Comparison of ENCODE assay signal across 26 mouse cellular contexts in the genomic region with DNA sequence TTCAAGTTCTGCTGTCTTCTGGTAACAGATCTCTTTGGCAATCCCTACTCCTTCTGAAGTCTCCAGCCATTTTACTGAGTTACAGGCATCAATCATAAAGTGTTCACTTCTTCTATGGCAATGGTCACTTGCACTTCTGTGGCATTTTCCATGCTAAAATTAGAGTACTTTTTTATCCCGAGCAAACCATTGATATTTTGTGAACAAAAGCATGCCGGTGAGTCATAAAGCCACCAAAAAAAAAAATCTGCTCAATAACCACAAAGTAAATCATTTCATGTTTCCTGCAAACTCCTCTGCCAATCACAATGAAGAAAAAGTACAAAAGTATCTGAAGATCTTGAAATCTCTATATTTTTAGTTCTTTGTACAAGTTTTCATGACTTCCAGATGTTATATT. TPM values are rescaled to one million over a fixed set of nuclear protein-coding genes. Genes with fewer than 3 reads are reported as not detected.
A peak's percentile ranks its signal among the peaks of the same experiment; 100 is the strongest.
DNase-seq lines count a peak whose midpoint lies in the region; ATAC-seq and TF ChIP-seq lines count a peak whose summit lies in the region.
"Had no signal": no experiment of that assay in that cellular context is flagged by ENCODE, and none has a peak within 500 bp of the region (broad histone marks: within the 10 kb centered on the region; RNA-seq: fewer than 3 reads in every experiment).

No protein-coding gene starts in this region.

- no peaks in the 10 kb centered on the region for H3K9me3 ChIP-seq in CH12.LX (replicated peaks; ENCODE audit: low read length)
- H3K9me3 ChIP-seq: forebrain, embryonic 10.5 days; forebrain, embryonic 13.5 days; G1E; heart, embryonic 10.5 days; heart, embryonic 13.5 days had no signal

- no peak overlapping the region for H3K4me3 ChIP-seq in CH12.LX (replicated peaks in 1 of 3; ENCODE audit: low read depth in 2 of 3, low read length in 2 of 3, poor library complexity in 1 of 3)
- no peak overlapping the region for H3K4me3 ChIP-seq in embryonic fibroblast, embryonic 13.5 days (ENCODE audit: insufficient read depth, low read length)
- H3K4me3 ChIP-seq: forebrain, embryonic 10.5 days; forebrain, embryonic 13.5 days; heart, adult 2 months; heart, embryonic 10.5 days; heart, embryonic 13.5 days had no signal

- in situ Hi-C loops in CH12.LX (cut with MboI; ENCODE audit: low pct_ligation_motif_present, low pct_unique_long_range_greater_than_20kb, low sequenced_read_pairs), result no loop called here

- TF ChIP-seq RAD21 in CH12.LX (IDR thresholded peaks at IDR 0.05; ENCODE audit: low read depth, low read length), result no peak

- H3K4me2 ChIP-seq in CH12.LX (ENCODE audit: insufficient read depth, low read depth, poor library complexity, severe bottlenecking), result no peak overlapping the region
- H3K4me2 ChIP-seq: forebrain, embryonic 13.5 days; heart, embryonic 13.5 days; hindbrain, embryonic 14.5 days had no signal

- no peak overlapping the region for H3K9ac ChIP-seq in CH12.LX (ENCODE audit: insufficient read depth, low read depth)
- H3K9ac ChIP-seq: forebrain, embryonic 13.5 days; heart, embryonic 13.5 days; hindbrain, embryonic 14.5 days had no signal

- ATAC-seq in erythroid progenitor cell, adult 5-6 weeks (replicated peaks; ENCODE audit: low FRiP score, poor library complexity, severe bottlenecking), result no peak
- ATAC-seq: forebrain, embryonic 13.5 days; forebrain, embryonic 16.5 days; inflammation-experienced regulatory T-cells, adult 6 months; intestine, embryonic 16.5 days had no signal

- TF ChIP-seq POLR2A in CH12.LX (IDR thresholded peaks at IDR 0.05; ENCODE audit: low read depth, low read length), result no peak
- no peak for TF ChIP-seq POLR2A in embryonic fibroblast, embryonic 13.5 days (IDR thresholded peaks at IDR 0.05; ENCODE audit: low read depth, low read length)

- dilution Hi-C loops in CH12.LX (cut with MboI; ENCODE audit: extremely low pct_ligation_motif_present, extremely low pct_unique_long_range_greater_than_20kb, low sequenced_read_pairs), result no loop called here

- TF ChIP-seq CTCF in CH12.LX (conservative IDR thresholded peaks at IDR 0.05 in 1 of 2, IDR thresholded peaks at IDR 0.05 in 1 of 2; ENCODE audit: low read depth in 2 of 2, low read length in 2 of 2), result no peak
- TF ChIP-seq CTCF in embryonic fibroblast, embryonic 13.5 days (IDR thresholded peaks at IDR 0.05; ENCODE audit: borderline replicate concordance, insufficient read depth, low read length), result no peak

- DNase-seq in 3134 (ENCODE audit: extremely low read depth, insufficient read length, low spot score) (peak; percentile 2), CH12.LX (ENCODE audit: extremely low read depth) (peak; percentile 2)
- DNase-seq in spleen, postnatal 4 days (ENCODE audit: low spot score in 2 of 2), result no peak
- DNase-seq in lung, adult 18-20 months, result no peak
- DNase-seq: adrenal gland, adult 2 months; adrenal gland, postnatal 25 days; gastrocnemius, postnatal 10 days; gastrocnemius, postnatal 36 days; heart, adult 2 months; heart, postnatal 14 days; heart, postnatal 4 days; kidney, adult 18-20 months had no signal

- no peaks in the 10 kb centered on the region for H3K4me1 ChIP-seq in CH12.LX (ENCODE audit: control insufficient read depth in 1 of 2, insufficient read depth in 2 of 2)
- H3K4me1 ChIP-seq in embryonic fibroblast, embryonic 13.5 days (ENCODE audit: control insufficient read depth, insufficient read depth, low read length), result peaks cover 8% of the 10 kb centered on the region; the same call in 1 of the 2 replicates
- H3K4me1 ChIP-seq: forebrain, embryonic 13.5 days; heart, embryonic 10.5 days; heart, embryonic 13.5 days had no signal

- H3K27ac ChIP-seq in CH12.LX (ENCODE audit: insufficient read depth, low read depth), result no peak overlapping the region
- peak overlapping the region; percentile 92 for H3K27ac ChIP-seq in embryonic fibroblast, embryonic 13.5 days (ENCODE audit: insufficient read depth, low read length)
- H3K27ac ChIP-seq: forebrain, embryonic 10.5 days; forebrain, embryonic 13.5 days; heart, adult 2 months; heart, embryonic 10.5 days; heart, embryonic 13.5 days; hindbrain, embryonic 14.5 days; hindbrain, postnatal 0 days had no signal

- no peaks in the 10 kb centered on the region for H3K79me2 ChIP-seq in CH12.LX (replicated peaks; ENCODE audit: control insufficient read depth, extremely low read depth, insufficient read depth, poor library complexity, severe bottlenecking)

- H3K27me3 ChIP-seq in CH12.LX (replicated peaks), result no peaks in the 10 kb centered on the region
- H3K27me3 ChIP-seq: forebrain, embryonic 13.5 days; heart, embryonic 13.5 days had no signal

- no peaks in the 10 kb centered on the region for H3K36me3 ChIP-seq in CH12.LX (replicated peaks in 1 of 2; ENCODE audit: control insufficient read depth in 1 of 2, insufficient read depth in 1 of 2, low read length in 1 of 2)
- H3K36me3 ChIP-seq: forebrain, embryonic 10.5 days; G1E; heart, embryonic 10.5 days; heart, embryonic 13.5 days had no signal

- no peak for TF ChIP-seq EP300 in CH12.LX (IDR thresholded peaks at IDR 0.05; ENCODE audit: low read length)

TF ChIP-seq in CH12.LX, 34 proteins besides CTCF, POLR2A, EP300 and RAD21:
- TF ChIP-seq PAX5 (IDR thresholded peaks at IDR 0.05; ENCODE audit: low read length) (no peak), CHD1 (IDR thresholded peaks at IDR 0.05; ENCODE audit: low read depth, low read length) (no peak), E2F4 (IDR thresholded peaks at IDR 0.05; ENCODE audit: insufficient replicate concordance, low read depth, low read length) (no peak), HCFC1 (IDR thresholded peaks at IDR 0.05; ENCODE audit: low read depth, low read length) (no peak), SIN3A (IDR thresholded peaks at IDR 0.05; ENCODE audit: low read length) (no peak), KAT2A (IDR thresholded peaks at IDR 0.05; ENCODE audit: insufficient replicate concordance, low read length) (no peak)

RNA-seq across cellular contexts. Expression of gene Olfm3, which starts 26.5 kb away (rescaled TPM):
- total RNA-seq in CH12.LX (2012; rRNA removed), result not detected in 2 replicates
- not detected in 2 replicates for total RNA-seq in CH12.LX (2014; rRNA removed)
- not detected in 2 replicates for polyA plus RNA-seq in CH12.LX (2012; ENCODE audit: insufficient read length, low read depth)
- not detected in 2 replicates for polyA plus RNA-seq in embryonic fibroblast, embryonic 13.5 days (2011; ENCODE audit: insufficient read length, low read depth, missing spikeins)
- not detected in 2 replicates for total RNA-seq in erythroid progenitor cell, adult 5-6 weeks (2015; ENCODE audit: low replicate concordance)
- not detected in 2 replicates for total RNA-seq in erythroid progenitor cell, adult 5-6 weeks (2017; ENCODE audit: low replicate concordance)
- total RNA-seq: gastrocnemius, adult 18-20 months; gastrocnemius, postnatal 36 days; granulocyte monocyte progenitor cell, adult 5-6 weeks; heart, adult 2 months; heart, postnatal 14 days; heart, postnatal 4 days had no signal
- polyA plus RNA-seq: G1E; heart, adult 2 months; heart, embryonic 10.5 days; heart, embryonic 13.5 days; inflammation-experienced regulatory T-cells, adult 6 months had no signal

Comparison
In these comparisons a context has a peak if more than half of its experiments do, and no peak if none do; other contexts are left out.
1. DNase-seq: peak in 3134 (single experiment) and CH12.LX (single experiment); none in spleen, postnatal 4 days (0 of 2) and lung, adult 18-20 months (0 of 2).